Comparison of ENCODE assay signal across 12 mouse cellular contexts in genomic region chr10:111654364-111655226, GRCm38 (mm10).
DNase-seq lines count a peak whose midpoint lies in the region; ATAC-seq lines count a peak whose summit lies in the region.
"Had no signal": no experiment of that assay in that cellular context is flagged by ENCODE, and none has a peak within 500 bp of the region (broad histone marks: within the 10 kb centered on the region; RNA-seq: fewer than 3 reads in every experiment).

No protein-coding gene starts in this region.

- DNase-seq in heart, adult 11 months: peak; percentile 62
- no peak for DNase-seq in neural tube, embryonic 10.5 days (ENCODE audit: extremely low spot score, low spot score)
- no peak for DNase-seq in yolk sac, embryonic 10.5 days (ENCODE audit: low spot score)
- DNase-seq in Muller cell, postnatal 12 days (ENCODE audit: inconsistent ontology term): no peak
- DNase-seq: gastrocnemius, postnatal 36 days; kidney, postnatal 10 days; layer of hippocampus, adult 9-11 months; right cerebral cortex, postnatal 14 days had no signal

- H3K9me3 ChIP-seq in heart, embryonic 11.5 days (replicated peaks; ENCODE audit: control insufficient read depth, low read length): no peaks in the 10 kb centered on the region
- H3K9me3 ChIP-seq in neural tube, embryonic 15.5 days (replicated peaks): no peaks in the 10 kb centered on the region
- H3K9me3 ChIP-seq: lung, embryonic 15.5 days had no signal

- ATAC-seq in heart, embryonic 11.5 days (replicated peaks; ENCODE audit: insufficient number of reproducible peaks, low FRiP score, low TSS enrichment): no peak
- ATAC-seq in neural tube, embryonic 15.5 days (ENCODE audit: low FRiP score): no peak
- peak; percentile 26; the same call in 1 of the 2 replicates for ATAC-seq in common myeloid progenitor, adult 5-6 weeks (replicated peaks; ENCODE audit: low read depth, poor library complexity, severe bottlenecking)

- WGBS in heart, embryonic 11.5 days (ENCODE audit: insufficient replicate concordance): 76% methylated on average over 22 of the region's 22 CpGs
- WGBS in neural tube, embryonic 15.5 days: 53% methylated on average over 22 of the region's 22 CpGs

- H3K9ac ChIP-seq in heart, embryonic 11.5 days (ENCODE audit: low read depth, low read length): no peak overlapping the region
- H3K9ac ChIP-seq in neural tube, embryonic 15.5 days (replicated peaks): no peak overlapping the region
- H3K9ac ChIP-seq: lung, embryonic 15.5 days had no signal

- no peak overlapping the region for H3K4me3 ChIP-seq in heart, embryonic 11.5 days (ENCODE audit: low read depth, low read length)
- H3K4me3 ChIP-seq in neural tube, embryonic 15.5 days (replicated peaks): no peak overlapping the region
- H3K4me3 ChIP-seq: lung, embryonic 15.5 days had no signal

- H3K4me2 ChIP-seq in heart, embryonic 11.5 days: no peak overlapping the region
- H3K4me2 ChIP-seq in neural tube, embryonic 15.5 days: no peak overlapping the region
- H3K4me2 ChIP-seq: lung, embryonic 15.5 days had no signal

- no peaks in the 10 kb centered on the region for H3K4me1 ChIP-seq in heart, embryonic 11.5 days (ENCODE audit: control insufficient read depth, insufficient read depth, low read length)
- peaks cover 19% of the 10 kb centered on the region for H3K4me1 ChIP-seq in neural tube, embryonic 15.5 days

- H3K36me3 ChIP-seq in heart, embryonic 11.5 days (ENCODE audit: control insufficient read depth, insufficient read depth, low read length): no peaks in the 10 kb centered on the region
- H3K36me3 ChIP-seq in neural tube, embryonic 15.5 days: no peaks in the 10 kb centered on the region
- H3K36me3 ChIP-seq: lung, embryonic 15.5 days had no signal

- no peak overlapping the region for H3K27ac ChIP-seq in heart, embryonic 11.5 days (ENCODE audit: low read depth, low read length)
- peak overlapping the region; percentile 13; the same call in 1 of the 2 replicates for H3K27ac ChIP-seq in neural tube, embryonic 15.5 days (replicated peaks)
- H3K27ac ChIP-seq: lung, embryonic 15.5 days had no signal

- no peaks in the 10 kb centered on the region for H3K27me3 ChIP-seq in heart, embryonic 11.5 days (ENCODE audit: control insufficient read depth, insufficient read depth, low read length)
- no peaks in the 10 kb centered on the region for H3K27me3 ChIP-seq in neural tube, embryonic 15.5 days (replicated peaks)
- H3K27me3 ChIP-seq: lung, embryonic 15.5 days had no signal
